Mouse (Mus musculus): Measurements from ENCODE around the gene Fau. TPM values are rescaled to one million over a fixed set of nuclear protein-coding genes. Genes with fewer than 3 reads are reported as not detected.
A peak's percentile ranks its signal among the peaks of the same experiment; 100 is the strongest.

The Fau gene
- polyA plus RNA-seq, 1 experiment from 2014 or later = 582 TPM

GRCm38 (mm10) chr19:6067011-6067723 is 9.5 kb downstream of the Fau start:
- Histone ChIP-seq H3K9ac (replicated peaks) (peak overlapping the region; percentile 86), H3K4me2 (replicated peaks) (peak overlapping the region; percentile 97), H3K4me1 (peaks cover 37% of the 10 kb centered on the region), H3K36me3 (peaks cover 29% of the 10 kb centered on the region), H3K9me3 (no peaks in the 10 kb centered on the region), H3K27me3 (no peaks in the 10 kb centered on the region), H3K4me3 (peak overlapping the region; percentile 65), H3K27ac (replicated peaks) (peak overlapping the region; percentile 89)
- under 1% methylated on average over 30 of the region's 30 CpGs for WGBS
- peak; percentile 70 for ATAC-seq (replicated peaks)

GRCm38 (mm10) chr19:6067724-6068415 is 10.2 kb downstream of the Fau start, which contains the start of gene Tm7sf2:
Tm7sf2 (minus strand) TSS chr19:6068373.
- no peaks in the 10 kb centered on the region for H3K9me3 ChIP-seq
- H3K4me1 ChIP-seq = peaks cover 30% of the 10 kb centered on the region
- peak within 1 kb of the TSS; percentile 65 for H3K4me3 ChIP-seq
- 8% methylated on average over 33 of the region's 33 CpGs for WGBS
- peaks cover 29% of the 10 kb centered on the region for H3K36me3 ChIP-seq
- peak; percentile 91 for ATAC-seq (replicated peaks)
- peak within 1 kb of the TSS; percentile 89 for H3K27ac ChIP-seq (replicated peaks)
- peak within 1 kb of the TSS; percentile 97 for H3K4me2 ChIP-seq (replicated peaks)
- H3K27me3 ChIP-seq = no peaks in the 10 kb centered on the region
- peak within 1 kb of the TSS; percentile 86 for H3K9ac ChIP-seq (replicated peaks)

GRCm38 (mm10) chr19:6068951-6069350 is 11.3 kb downstream of the Fau start:
- peaks cover 29% of the 10 kb centered on the region for H3K36me3 ChIP-seq
- no peak for ATAC-seq (replicated peaks)
- H3K4me2 ChIP-seq (replicated peaks) = no peak overlapping the region
- H3K4me1 ChIP-seq = peaks cover 23% of the 10 kb centered on the region
- WGBS = 73% methylated on average over 4 of the region's 4 CpGs
- no peaks in the 10 kb centered on the region for H3K9me3 ChIP-seq
- H3K27ac ChIP-seq (replicated peaks) = no peak overlapping the region
- no peaks in the 10 kb centered on the region for H3K27me3 ChIP-seq
- H3K9ac ChIP-seq (replicated peaks) = no peak overlapping the region
- H3K4me3 ChIP-seq = no peak overlapping the region

- Histone ChIP-seq H3K9me3 (no peaks in the 10 kb centered on the region), H3K27ac (replicated peaks) (no peak overlapping the region), H3K4me2 (replicated peaks) (no peak overlapping the region), H3K4me1 (peaks cover 23% of the 10 kb centered on the region), H3K4me3 (no peak overlapping the region), H3K9ac (replicated peaks) (no peak overlapping the region), H3K36me3 (peaks cover 29% of the 10 kb centered on the region), H3K27me3 (no peaks in the 10 kb centered on the region)
- no peak for ATAC-seq (replicated peaks)
- 92% methylated on average over 10 of the region's 10 CpGs for WGBS
Observed at GRCm38 (mm10) chr19:6069851-6070250, 12.2 kb downstream of the Fau start.

- 92% methylated on average over 31 of the region's 31 CpGs for WGBS
- no peak for ATAC-seq (replicated peaks)
- no peak overlapping the region for H3K4me3 ChIP-seq
- no peak overlapping the region for H3K4me2 ChIP-seq (replicated peaks)
- H3K27me3 ChIP-seq = no peaks in the 10 kb centered on the region
- no peak overlapping the region for H3K27ac ChIP-seq (replicated peaks)
- H3K9ac ChIP-seq (replicated peaks) = no peak overlapping the region
- H3K9me3 ChIP-seq = no peaks in the 10 kb centered on the region
- peaks cover 23% of the 10 kb centered on the region for H3K4me1 ChIP-seq
- peaks cover 29% of the 10 kb centered on the region for H3K36me3 ChIP-seq
Observed at GRCm38 (mm10) chr19:6070571-6071250, 13.1 kb downstream of the Fau start.

- Histone ChIP-seq H3K9me3 (no peaks in the 10 kb centered on the region), H3K9ac (replicated peaks) (no peak overlapping the region), H3K4me3 (no peak overlapping the region), H3K27me3 (no peaks in the 10 kb centered on the region), H3K36me3 (peaks cover 29% of the 10 kb centered on the region), H3K4me1 (peaks cover 23% of the 10 kb centered on the region), H3K27ac (replicated peaks) (no peak overlapping the region), H3K4me2 (replicated peaks) (no peak overlapping the region)
- no peak for ATAC-seq (replicated peaks)
- WGBS = 94% methylated on average over 19 of the region's 19 CpGs
Observed at GRCm38 (mm10) chr19:6071261-6071660, 13.6 kb downstream of the Fau start.

- Histone ChIP-seq H3K4me2 (replicated peaks) (no peak overlapping the region), H3K4me1 (peaks cover 15% of the 10 kb centered on the region), H3K27me3 (no peaks in the 10 kb centered on the region), H3K9ac (replicated peaks) (no peak overlapping the region), H3K4me3 (no peak overlapping the region), H3K9me3 (no peaks in the 10 kb centered on the region), H3K36me3 (peaks cover 26% of the 10 kb centered on the region), H3K27ac (replicated peaks) (no peak overlapping the region)
- no peak for ATAC-seq (replicated peaks)
- 93% methylated on average over 5 of the region's 5 CpGs for WGBS
Observed at GRCm38 (mm10) chr19:6073889-6074288, 16.2 kb downstream of the Fau start.

GRCm38 (mm10) chr19:6076564-6077393 is 19.1 kb downstream of the Fau start, which contains the start of gene Vps51:
Vps51 (minus strand) TSS chr19:6077231.
- H3K4me3 ChIP-seq = peak within 1 kb of the TSS; percentile 69
- H3K27me3 ChIP-seq = no peaks in the 10 kb centered on the region
- no peaks in the 10 kb centered on the region for H3K9me3 ChIP-seq
- peak; percentile 91 for ATAC-seq (replicated peaks)
- peak within 1 kb of the TSS; percentile 70 for H3K9ac ChIP-seq (replicated peaks)
- 2% methylated on average over 33 of the region's 33 CpGs for WGBS
- H3K36me3 ChIP-seq = peaks cover 18% of the 10 kb centered on the region
- H3K4me2 ChIP-seq (replicated peaks) = peak within 1 kb of the TSS; percentile 95
- peaks cover 15% of the 10 kb centered on the region for H3K4me1 ChIP-seq
- peak within 1 kb of the TSS; percentile 88 for H3K27ac ChIP-seq (replicated peaks)

GRCm38 (mm10) chr19:6079983-6080480 is 22.4 kb downstream of the Fau start, which contains the start of gene Tmem262:
Tmem262 (plus strand) TSS chr19:6080033.
- Histone ChIP-seq H3K27ac (replicated peaks) (no peak within 1 kb of the TSS), H3K4me1 (peaks cover 29% of the 10 kb centered on the region), H3K9ac (replicated peaks) (no peak within 1 kb of the TSS), H3K27me3 (no peaks in the 10 kb centered on the region), H3K9me3 (no peaks in the 10 kb centered on the region), H3K4me3 (no peak within 1 kb of the TSS), H3K4me2 (replicated peaks) (no peak within 1 kb of the TSS), H3K36me3 (peaks cover 26% of the 10 kb centered on the region)
- ATAC-seq (replicated peaks) = no peak
- 94% methylated on average over 12 of the region's 12 CpGs for WGBS

- H3K4me1 ChIP-seq = peaks cover 28% of the 10 kb centered on the region
- ATAC-seq (replicated peaks) = no peak
Observed at GRCm38 (mm10) chr19:6082156-6082555, 24.5 kb downstream of the Fau start, which contains the start of gene Gm28374. Gm28374 (minus strand) TSS chr19:6082256.

More at GRCm38 (mm10) chr19:6082156-6082555, 24.5 kb downstream of the Fau start, which contains the start of gene Gm28374:
- 85% methylated on average over 9 of the region's 9 CpGs for WGBS
- Histone ChIP-seq H3K27ac (replicated peaks) (no peak within 1 kb of the TSS), H3K4me2 (replicated peaks) (no peak within 1 kb of the TSS), H3K36me3 (peaks cover 26% of the 10 kb centered on the region), H3K9ac (replicated peaks) (no peak within 1 kb of the TSS), H3K27me3 (no peaks in the 10 kb centered on the region), H3K9me3 (no peaks in the 10 kb centered on the region), H3K4me3 (no peak within 1 kb of the TSS)
